Mouse (Mus musculus): ENCODE data around the gene Stk26.

Stk26 gene

GRCm38 (mm10) chrX:50926893-50927545, 86.2 kb downstream of the Stk26 start:
- DNase-seq (ENCODE audit: low spot score) = no peak

DNA sequence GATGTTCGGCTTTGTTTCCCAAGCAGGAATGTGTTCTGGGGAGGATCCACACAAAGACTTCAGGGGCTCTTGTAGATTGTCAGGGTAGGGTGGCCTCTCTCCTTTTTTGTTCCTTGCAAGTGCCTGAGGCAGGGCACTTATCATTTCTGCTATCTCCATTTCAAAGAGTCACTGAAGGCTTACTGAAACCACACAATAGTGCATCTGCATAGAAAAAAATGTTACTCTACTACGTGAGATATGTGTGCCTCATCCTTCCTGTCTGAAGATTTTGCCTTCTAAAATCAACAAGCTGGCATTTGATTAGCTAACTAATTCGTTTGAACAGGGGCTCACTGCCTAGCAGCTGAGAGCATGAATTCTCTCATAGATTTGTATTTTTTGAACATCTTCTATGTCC, 89.5 kb downstream of the Stk26 start:
- no peak for DNase-seq (ENCODE audit: low spot score)

DNA sequence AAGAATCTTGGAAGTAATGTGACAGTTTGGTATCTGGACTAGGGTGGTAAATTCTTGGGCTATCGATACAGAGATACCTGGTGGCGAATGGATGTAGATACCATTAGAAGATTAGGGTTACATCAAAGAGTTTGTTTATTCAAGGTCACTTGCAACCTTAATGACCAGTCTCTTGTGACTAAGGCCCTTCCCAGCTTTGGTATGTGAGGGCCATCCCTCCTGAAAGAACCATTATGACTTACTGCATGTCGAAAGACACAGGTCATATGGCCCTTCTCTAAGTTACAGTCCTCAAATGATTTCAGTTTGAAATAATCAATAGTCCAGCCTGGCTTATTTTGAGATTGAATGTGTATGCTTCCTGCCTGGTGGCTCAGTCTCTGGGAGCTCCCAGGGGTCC, 96.3 kb downstream of the Stk26 start:
- DNase-seq (ENCODE audit: low spot score) = no peak

GRCm38 (mm10) chrX:50942610-50943009, 101.8 kb downstream of the Stk26 start, which contains the start of gene Frmd7:
Gene Frmd7 (minus strand): TSS chrX:50942710.
- no peak for DNase-seq (ENCODE audit: low spot score)

All from embryo, embryonic 10.5 days (tissue).